Mouse (Mus musculus): ENCODE results near the gene Cables2. TPM values are rescaled to one million over a fixed set of nuclear protein-coding genes. Genes with fewer than 3 reads are reported as not detected.
"Not testable (repeated sequence)": the region's sequence is repeated elsewhere in the genome, so short reads cannot be mapped to it uniquely, and the experiment has no call there.

Gene Cables2
- polyA plus RNA-seq, 1 experiment from 2014 or later, result 12.5 TPM

DNA sequence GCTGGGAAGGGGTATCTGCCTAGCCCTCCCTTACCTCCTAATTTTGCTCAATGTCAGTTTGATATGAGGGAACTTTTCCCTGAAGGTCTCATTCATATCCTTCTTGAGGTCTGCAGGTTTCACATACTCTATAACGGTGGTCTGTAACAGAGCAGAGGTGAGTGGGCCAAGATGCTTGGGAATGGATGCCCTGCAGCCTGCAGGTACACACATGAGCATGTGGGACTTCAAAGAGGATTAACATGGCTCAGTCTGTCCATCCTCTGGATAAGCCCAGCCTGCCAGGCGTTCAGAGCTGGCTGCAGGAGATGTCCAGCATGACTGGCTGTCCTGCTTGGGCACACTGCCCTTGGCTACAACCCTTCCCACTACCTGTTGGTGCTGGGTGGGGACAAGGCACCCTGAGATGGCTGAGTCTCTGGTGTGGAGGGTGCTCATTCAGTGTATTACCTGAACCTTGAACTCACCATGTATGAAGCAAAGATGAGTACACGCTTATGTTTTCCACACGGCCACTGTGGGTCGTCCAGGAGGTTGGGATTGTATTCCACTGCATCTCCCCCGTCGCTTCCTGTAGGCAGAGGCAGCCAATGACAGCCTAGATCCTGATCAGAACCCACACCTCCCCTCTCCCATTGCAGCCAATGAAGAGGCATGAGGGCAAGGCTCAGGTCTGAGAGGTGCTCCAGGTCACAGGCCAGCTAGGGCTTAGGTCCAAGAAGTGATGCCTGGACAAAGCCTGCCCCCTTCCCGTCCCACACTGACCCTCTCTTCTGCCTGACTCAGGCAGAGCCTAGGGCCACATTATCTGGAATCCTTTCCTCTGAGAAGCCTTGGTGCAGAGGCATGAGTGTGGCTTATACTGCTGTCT lies 12.5 kb downstream of the Cables2 start:
- H3K9ac ChIP-seq, result no peak overlapping the region
- no peaks in the 10 kb centered on the region for H3K9me3 ChIP-seq
- H3K4me3 ChIP-seq, result no peak overlapping the region
- H3K4me1 ChIP-seq, result peaks cover 22% of the 10 kb centered on the region
- 61% methylated on average over 8 of the region's 8 CpGs for WGBS
- H3K27ac ChIP-seq, result no peak overlapping the region
- H3K27me3 ChIP-seq, result no peaks in the 10 kb centered on the region
- peaks cover 73% of the 10 kb centered on the region for H3K36me3 ChIP-seq
- no peak for ATAC-seq (ENCODE audit: insufficient number of reproducible peaks, low FRiP score, low TSS enrichment, low read depth)
- H3K4me2 ChIP-seq, result no peak overlapping the region

DNA sequence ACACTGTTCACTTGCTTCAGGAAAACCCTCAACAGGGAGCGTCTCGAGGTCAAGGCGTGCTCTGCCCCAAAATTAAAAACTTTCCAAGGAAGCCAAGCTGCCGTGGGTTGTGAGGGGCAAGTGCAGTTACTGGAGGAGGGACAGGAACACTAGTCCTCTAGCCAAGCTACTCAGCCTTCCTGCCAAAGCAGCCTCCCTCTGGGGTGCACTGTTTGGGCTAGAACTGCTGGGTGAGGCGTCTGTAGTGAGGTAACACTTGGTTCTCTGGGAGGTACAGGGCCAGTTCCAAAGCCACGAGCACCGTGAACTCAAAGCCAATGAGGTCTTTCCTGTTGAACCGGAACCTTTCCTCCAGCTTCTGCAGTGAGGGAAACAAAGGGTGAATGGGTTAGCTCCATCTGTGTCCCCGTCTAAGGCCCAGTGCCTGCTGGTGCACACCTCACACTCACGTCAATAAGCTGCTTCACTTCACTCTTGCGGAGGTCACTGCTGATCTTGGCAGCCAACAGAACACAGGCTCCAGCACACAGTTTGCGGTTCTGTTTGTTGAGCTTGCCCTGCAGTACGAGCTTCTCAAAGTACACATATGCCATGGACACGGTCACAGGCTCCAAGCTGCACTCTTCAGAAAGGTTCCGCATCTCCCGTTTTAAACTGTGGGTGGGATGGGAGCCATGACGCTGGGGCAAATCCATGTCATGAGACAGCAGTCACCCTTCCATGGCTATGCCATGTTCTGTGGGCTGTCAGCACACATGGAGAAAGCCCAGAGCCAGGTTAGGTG lies 13.3 kb downstream of the Cables2 start:
- not testable (repeated sequence) for H3K4me3 ChIP-seq; H3K9me3 ChIP-seq; H3K4me2 ChIP-seq; H3K9ac ChIP-seq; H3K27me3 ChIP-seq; ATAC-seq (ENCODE audit: insufficient number of reproducible peaks, low FRiP score, low TSS enrichment, low read depth); H3K27ac ChIP-seq
- WGBS, result 67% methylated on average over 17 of the region's 17 CpGs
- H3K4me1 ChIP-seq, result peaks cover 23% of the 10 kb centered on the region
- H3K36me3 ChIP-seq, result peaks cover 67% of the 10 kb centered on the region

DNA sequence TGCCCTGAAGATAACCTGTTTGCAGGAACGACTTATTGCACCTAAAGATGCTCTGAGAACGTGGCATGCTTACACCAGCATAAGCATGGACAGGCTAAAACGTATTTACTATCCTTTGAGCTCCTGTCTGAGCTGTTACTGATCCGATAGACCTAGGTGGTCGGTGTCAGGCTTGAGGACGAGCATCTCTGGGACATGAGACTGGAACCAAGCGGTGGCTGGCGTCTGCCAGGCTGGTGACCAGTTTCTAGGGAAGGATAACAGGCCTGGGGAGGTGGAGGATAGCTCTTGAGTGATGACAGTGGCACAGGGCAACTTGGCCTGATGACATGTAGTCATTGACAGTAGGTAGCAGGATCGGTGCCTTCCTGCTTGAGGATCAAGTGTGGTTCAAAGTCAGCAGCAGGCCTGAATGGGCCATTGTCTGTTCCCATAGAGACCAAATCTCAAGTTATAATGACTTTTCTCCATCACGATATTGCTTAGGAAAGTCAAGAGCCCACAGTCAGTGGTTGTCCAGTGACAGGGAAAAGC lies 14.3 kb downstream of the Cables2 start:
- Histone ChIP-seq H3K36me3 (peaks cover 57% of the 10 kb centered on the region), H3K4me1 (peaks cover 23% of the 10 kb centered on the region)
- not testable (repeated sequence) for H3K4me3 ChIP-seq; H3K27ac ChIP-seq; ATAC-seq (ENCODE audit: insufficient number of reproducible peaks, low FRiP score, low TSS enrichment, low read depth); H3K9ac ChIP-seq; H3K9me3 ChIP-seq; H3K27me3 ChIP-seq; H3K4me2 ChIP-seq
- WGBS, result 81% methylated on average over 10 of the region's 10 CpGs

DNA sequence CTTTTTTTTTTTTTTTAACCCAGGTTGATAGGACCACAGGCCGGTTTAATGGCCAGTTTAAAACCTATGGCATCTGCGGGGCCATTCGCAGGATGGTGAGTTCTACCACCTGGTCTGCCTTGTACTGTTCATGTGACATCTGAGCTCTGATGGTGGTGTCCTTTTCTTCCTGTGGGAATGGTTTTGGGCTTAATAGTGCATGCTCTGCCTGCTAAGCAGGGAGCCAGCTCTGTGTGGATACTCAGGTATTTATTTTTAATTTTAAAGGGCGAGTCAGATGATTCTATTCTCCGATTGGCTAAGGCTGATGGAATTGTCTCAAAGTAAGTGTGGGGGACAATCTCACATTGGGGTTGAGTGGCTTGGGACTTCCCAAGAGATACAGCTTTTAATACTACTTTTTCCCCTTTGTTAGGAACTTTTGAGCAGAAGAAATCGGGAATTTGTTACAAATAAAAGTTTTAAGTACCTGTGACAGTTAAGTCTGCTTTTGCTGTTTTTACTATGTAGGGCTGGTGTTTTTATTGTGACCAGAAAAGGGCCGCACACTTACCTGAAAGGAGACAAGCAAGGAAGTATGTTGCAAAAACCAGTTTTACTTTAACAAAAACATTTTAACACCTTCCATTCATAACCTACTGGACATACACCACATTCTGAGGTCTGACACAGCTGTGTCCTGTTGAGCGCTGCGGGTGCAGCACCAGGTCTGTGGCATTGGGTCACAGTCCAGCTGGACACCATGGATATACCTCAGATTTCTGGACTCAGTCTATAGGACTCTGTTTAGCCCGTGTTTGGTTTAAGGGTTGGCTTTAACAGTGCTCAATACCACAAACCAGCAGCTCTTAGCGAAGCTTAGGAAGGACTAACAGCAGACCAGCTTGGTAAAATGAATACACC lies 15.1 kb downstream of the Cables2 start:
- no peaks in the 10 kb centered on the region for H3K9me3 ChIP-seq
- peaks cover 49% of the 10 kb centered on the region for H3K36me3 ChIP-seq
- WGBS, result 48% methylated on average over 11 of the region's 11 CpGs
- peak overlapping the region; percentile 87 for H3K27ac ChIP-seq
- H3K4me1 ChIP-seq, result peaks cover 23% of the 10 kb centered on the region
- peak overlapping the region; percentile 69 for H3K4me3 ChIP-seq
- H3K27me3 ChIP-seq, result no peaks in the 10 kb centered on the region
- no peak for ATAC-seq (ENCODE audit: insufficient number of reproducible peaks, low FRiP score, low TSS enrichment, low read depth)
- H3K9ac ChIP-seq, result peak overlapping the region; percentile 86
- peak overlapping the region; percentile 77 for H3K4me2 ChIP-seq

DNA sequence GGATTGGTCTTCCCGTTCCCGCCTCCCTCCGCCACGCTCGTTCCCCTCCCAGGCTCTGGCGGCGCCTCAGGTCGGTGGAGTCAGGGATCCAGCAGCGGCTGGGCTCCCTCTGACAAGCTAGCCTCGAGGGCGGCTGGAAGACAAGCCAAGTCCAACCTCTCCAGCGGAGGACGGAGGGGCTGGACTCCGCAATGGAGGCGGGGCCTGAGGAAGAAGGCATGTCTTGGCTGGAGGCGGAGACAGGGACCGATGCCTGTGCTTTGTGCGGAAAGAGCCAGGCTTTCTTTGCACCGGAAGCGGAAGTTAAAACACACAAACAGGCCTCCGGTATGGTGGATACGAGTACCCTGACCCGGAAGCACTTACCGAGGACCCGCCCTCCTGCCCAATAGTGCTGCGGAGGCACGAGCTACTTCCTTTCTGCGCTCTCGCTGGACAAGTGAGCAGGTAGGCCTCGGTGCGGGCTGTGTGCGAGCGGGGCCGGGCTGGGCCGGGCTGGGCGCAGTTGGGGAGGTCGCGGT lies 16.2 kb downstream of the Cables2 start, which contains the start of gene Rps21:
Gene Rps21 (plus strand): TSS at position 377 of the 521 bp plus-strand sequence.
- Histone ChIP-seq H3K27ac (peak within 1 kb of the TSS; percentile 94), H3K36me3 (peaks cover 38% of the 10 kb centered on the region), H3K4me3 (peak within 1 kb of the TSS; percentile 69), H3K9ac (peak within 1 kb of the TSS; percentile 86), H3K27me3 (no peaks in the 10 kb centered on the region), H3K4me2 (peak within 1 kb of the TSS; percentile 84), H3K9me3 (no peaks in the 10 kb centered on the region), H3K4me1 (peaks cover 23% of the 10 kb centered on the region)
- ATAC-seq (ENCODE audit: insufficient number of reproducible peaks, low FRiP score, low TSS enrichment, low read depth), result peak; percentile 97
- under 1% methylated on average over 38 of the region's 38 CpGs for WGBS

DNA sequence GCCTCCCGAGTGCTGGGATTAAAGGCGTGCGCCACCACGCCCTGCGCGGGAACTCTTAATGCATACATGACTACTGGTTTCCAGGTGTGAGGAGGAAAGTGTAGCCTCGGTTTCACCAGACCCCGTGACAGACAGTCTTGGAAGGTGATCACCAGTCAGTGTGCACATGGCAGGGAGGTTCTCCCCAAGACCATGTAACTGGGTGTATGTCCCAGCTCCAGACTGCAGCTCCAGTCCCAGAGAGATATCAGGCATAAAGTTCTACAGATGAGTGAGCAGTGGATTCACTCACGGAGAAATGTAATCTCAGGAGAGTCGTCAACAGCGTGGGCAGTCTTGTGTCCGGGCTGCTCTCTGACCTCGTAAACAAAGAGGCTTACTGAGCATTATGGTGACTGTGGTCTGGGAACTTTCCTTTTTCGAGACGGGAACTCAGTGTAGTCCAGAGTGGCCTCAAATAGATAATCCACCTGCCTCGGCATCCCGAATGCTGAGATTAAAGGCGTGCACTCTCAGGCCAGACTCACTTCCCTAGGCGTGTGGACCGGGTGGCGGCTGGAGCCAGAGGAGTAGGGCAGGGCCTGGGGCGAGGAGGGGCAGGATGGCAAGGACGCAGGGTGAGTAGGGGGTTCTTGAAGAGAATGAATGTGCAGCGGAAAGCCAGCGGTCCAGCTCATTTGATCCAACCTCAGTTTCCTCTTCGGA lies 16.8 kb downstream of the Cables2 start:
- Histone ChIP-seq H3K27me3 (no peaks in the 10 kb centered on the region), H3K36me3 (peaks cover 31% of the 10 kb centered on the region), H3K9ac (peak overlapping the region; percentile 59), H3K4me1 (peaks cover 23% of the 10 kb centered on the region), H3K27ac (peak overlapping the region; percentile 94), H3K9me3 (no peaks in the 10 kb centered on the region), H3K4me2 (peak overlapping the region; percentile 84), H3K4me3 (peak overlapping the region; percentile 69)
- ATAC-seq (ENCODE audit: insufficient number of reproducible peaks, low FRiP score, low TSS enrichment, low read depth), result peak; percentile 58
- WGBS, result 24% methylated on average over 26 of the region's 26 CpGs

DNA sequence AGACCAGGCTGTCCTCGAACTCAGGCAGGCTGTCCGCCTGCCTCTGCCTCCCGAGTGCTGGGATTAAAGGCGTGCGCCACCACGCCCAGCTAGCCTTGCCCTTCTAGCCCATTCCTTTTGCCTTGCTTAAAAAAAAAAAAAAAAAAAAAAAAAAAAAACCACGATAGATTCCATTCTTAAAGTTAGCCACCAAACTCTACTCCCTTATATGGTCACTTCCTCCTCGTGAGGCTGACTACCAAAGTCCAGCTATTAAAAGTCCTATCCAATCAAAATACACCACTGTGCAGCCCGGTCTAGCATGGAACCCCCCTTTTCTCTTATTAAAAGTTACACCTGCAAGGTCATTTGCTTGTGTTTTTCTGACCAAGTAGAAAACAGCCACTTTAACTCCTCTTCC lies 17.6 kb downstream of the Cables2 start:
- H3K4me1 ChIP-seq, result peaks cover 23% of the 10 kb centered on the region
- H3K27me3 ChIP-seq, result no peaks in the 10 kb centered on the region
- 82% methylated on average over 9 of the region's 9 CpGs for whole genome bisulfite sequencing
- H3K27ac ChIP-seq, result no peak overlapping the region
- H3K36me3 ChIP-seq, result peaks cover 24% of the 10 kb centered on the region
- no peak overlapping the region for H3K4me3 ChIP-seq
- no peak for ATAC-seq (ENCODE audit: insufficient number of reproducible peaks, low FRiP score, low TSS enrichment, low read depth)
- peak overlapping the region; percentile 84; the same call in 1 of the 2 replicates for H3K4me2 ChIP-seq
- no peak overlapping the region for H3K9ac ChIP-seq
- H3K9me3 ChIP-seq, result no peaks in the 10 kb centered on the region

DNA sequence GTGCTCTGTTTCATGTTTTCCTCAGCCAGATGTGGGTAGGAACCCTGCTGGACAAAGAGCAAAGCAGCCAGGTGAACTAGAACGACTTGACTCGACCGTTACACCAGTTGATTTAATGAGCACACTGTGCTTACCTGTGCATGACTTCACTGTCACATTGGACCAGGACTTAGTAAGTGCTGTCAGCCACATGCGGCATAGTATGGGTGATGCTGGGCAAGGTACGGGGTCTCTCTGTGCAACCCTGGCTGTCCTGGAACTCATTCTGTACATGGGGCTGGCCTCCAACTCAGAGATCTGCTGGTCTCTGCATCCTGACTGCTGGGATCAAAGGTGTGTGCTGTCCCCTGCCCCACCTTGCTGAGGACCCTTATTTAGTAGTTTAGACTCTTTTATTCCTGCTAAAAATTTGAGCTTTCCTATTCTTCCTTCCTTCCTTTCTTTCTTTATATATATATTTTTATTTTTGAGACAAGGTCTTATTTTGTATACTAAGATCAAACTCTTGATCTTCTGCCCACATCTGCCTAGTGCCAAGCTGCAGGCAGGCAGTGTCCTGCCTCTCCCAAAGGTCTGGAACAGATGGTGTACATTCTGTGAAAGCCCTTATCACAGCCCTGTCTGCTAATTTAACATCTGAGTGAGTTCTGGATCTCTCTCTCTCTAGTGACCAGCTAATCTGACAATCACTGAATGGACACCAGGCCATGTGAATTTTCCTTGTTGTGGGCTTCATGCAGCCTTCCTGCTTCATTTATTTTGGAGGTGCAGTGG lies 18.7 kb downstream of the Cables2 start:
- Histone ChIP-seq H3K4me3 (no peak overlapping the region), H3K9me3 (no peaks in the 10 kb centered on the region), H3K27ac (no peak overlapping the region), H3K36me3 (peaks cover 13% of the 10 kb centered on the region), H3K4me2 (no peak overlapping the region), H3K9ac (no peak overlapping the region), H3K4me1 (peaks cover 21% of the 10 kb centered on the region), H3K27me3 (no peaks in the 10 kb centered on the region)
- WGBS, result 89% methylated on average over 5 of the region's 5 CpGs
- ATAC-seq (ENCODE audit: insufficient number of reproducible peaks, low FRiP score, low TSS enrichment, low read depth), result no peak

DNA sequence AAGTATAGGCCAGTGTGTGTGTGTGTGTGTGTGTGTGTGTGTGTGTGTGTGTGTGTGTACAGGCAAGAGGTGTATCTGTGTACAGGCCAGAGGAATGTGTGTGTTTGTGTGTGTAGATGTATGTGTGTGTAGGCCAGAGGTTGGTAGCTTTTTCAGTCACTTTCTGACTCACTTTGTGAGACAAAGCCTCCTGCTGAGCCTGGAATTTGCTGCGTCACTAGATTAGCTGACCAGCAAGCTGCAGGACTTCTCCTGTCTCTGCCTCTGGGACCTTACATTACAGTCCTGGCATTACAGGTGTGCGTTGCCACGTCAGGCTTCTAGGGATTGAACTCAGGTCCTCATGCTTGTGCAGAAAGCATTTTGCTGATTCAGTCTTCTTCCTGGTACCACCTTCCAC lies 21.5 kb downstream of the Cables2 start:
- no peak for ATAC-seq (ENCODE audit: insufficient number of reproducible peaks, low FRiP score, low TSS enrichment, low read depth)
- Histone ChIP-seq H3K27ac (no peak overlapping the region), H3K4me2 (no peak overlapping the region), H3K9ac (no peak overlapping the region), H3K27me3 (no peaks in the 10 kb centered on the region), H3K4me3 (no peak overlapping the region), H3K36me3 (no peaks in the 10 kb centered on the region), H3K4me1 (peaks cover 10% of the 10 kb centered on the region), H3K9me3 (no peaks in the 10 kb centered on the region)
- 44% methylated on average over 3 of the region's 3 CpGs for WGBS

DNA sequence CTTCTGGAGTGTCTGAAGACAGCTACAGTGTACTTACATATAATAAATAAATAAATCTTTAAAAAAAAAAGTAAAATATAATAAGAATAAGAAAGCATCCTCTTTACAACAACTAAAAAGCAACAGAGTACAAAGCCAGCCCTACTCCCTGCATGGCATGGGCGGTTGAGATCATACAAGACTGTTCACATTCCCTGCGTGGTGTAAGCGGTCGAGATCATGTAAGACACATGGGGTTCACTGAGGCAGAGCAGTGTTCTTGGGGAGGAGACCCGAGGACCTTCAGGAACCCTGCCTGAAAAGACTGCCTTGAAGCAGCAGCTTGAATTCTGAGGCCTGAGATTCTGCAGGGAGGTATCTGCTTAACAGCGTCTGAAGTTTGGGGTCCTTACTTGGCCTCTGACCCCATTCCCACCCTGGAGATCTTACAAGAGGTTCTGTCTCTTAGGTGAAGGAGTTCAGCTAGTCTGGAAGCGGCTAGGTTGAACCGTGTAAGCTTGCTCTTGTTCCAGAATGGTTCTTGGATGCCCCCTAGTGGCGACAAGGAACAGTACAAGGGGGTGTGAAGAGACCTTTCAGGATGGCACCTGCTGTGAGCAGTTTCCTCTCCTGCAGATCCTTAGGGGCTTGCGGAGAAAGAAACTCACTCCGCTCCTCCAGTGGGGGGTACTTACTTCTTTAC lies 22.2 kb downstream of the Cables2 start:
- WGBS, result 31% methylated on average over 11 of the region's 11 CpGs
- Histone ChIP-seq H3K4me1 (peaks cover 3% of the 10 kb centered on the region), H3K27ac (no peak overlapping the region), H3K27me3 (no peaks in the 10 kb centered on the region), H3K4me2 (no peak overlapping the region), H3K9ac (no peak overlapping the region), H3K36me3 (no peaks in the 10 kb centered on the region), H3K4me3 (no peak overlapping the region), H3K9me3 (no peaks in the 10 kb centered on the region)
- ATAC-seq (ENCODE audit: insufficient number of reproducible peaks, low FRiP score, low TSS enrichment, low read depth), result peak; percentile 69

Data from limb, embryonic 15.5 days (tissue).